Mouse (Mus musculus): ENCODE results near the gene Stat4. TPM values are rescaled to one million over a fixed set of nuclear protein-coding genes. Genes with fewer than 3 reads are reported as not detected.
"Not testable (repeated sequence)": the region's sequence is repeated elsewhere in the genome, so short reads cannot be mapped to it uniquely, and the experiment has no call there.

Stat4 gene
- polyA plus RNA-seq, 1 experiment = not detected

- H3K4me3 ChIP-seq (ENCODE audit: insufficient read depth, low read length) = no peak overlapping the region
- no peaks in the 10 kb centered on the region for H3K4me1 ChIP-seq (ENCODE audit: control insufficient read depth, insufficient read depth, low read length)
- no peak overlapping the region for H3K27ac ChIP-seq (ENCODE audit: insufficient read depth, low read length)
- TF ChIP-seq POLR2A (IDR thresholded peaks at IDR 0.05; ENCODE audit: low read depth, low read length) (no peak), CTCF (IDR thresholded peaks at IDR 0.05; ENCODE audit: borderline replicate concordance, insufficient read depth, low read length) (no peak)
Observed at GRCm38 (mm10) chr1:52019621-52020020, 32.7 kb downstream of the Stat4 start.

- TF ChIP-seq CTCF (IDR thresholded peaks at IDR 0.05; ENCODE audit: borderline replicate concordance, insufficient read depth, low read length) (no peak), POLR2A (IDR thresholded peaks at IDR 0.05; ENCODE audit: low read depth, low read length) (no peak)
- no peak overlapping the region for H3K4me3 ChIP-seq (ENCODE audit: insufficient read depth, low read length)
Observed at GRCm38 (mm10) chr1:52021936-52022725, 35.2 kb downstream of the Stat4 start.

DNA sequence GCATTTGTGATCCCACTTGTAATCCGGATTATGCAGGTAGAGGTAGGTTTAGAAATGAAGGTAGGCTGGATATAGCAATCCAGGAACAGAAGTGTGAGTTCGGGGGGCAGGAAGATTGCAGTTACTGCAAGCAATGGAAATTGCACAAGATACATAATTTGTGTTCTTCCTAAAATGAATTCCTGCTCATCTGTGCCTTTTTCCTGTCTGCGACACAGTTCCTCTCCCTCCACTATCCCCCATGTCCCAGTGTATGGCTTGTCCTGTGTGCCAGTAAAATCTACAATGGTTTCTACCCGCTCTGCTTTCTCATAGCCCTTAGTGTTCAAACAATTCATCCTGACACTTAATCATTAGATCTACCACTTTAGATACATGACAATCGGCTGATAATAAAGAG lies 41.7 kb downstream of the Stat4 start:
- TF ChIP-seq CTCF (IDR thresholded peaks at IDR 0.05; ENCODE audit: borderline replicate concordance, insufficient read depth, low read length) (no peak), POLR2A (IDR thresholded peaks at IDR 0.05; ENCODE audit: low read depth, low read length) (no peak)
- Histone ChIP-seq H3K4me1 (ENCODE audit: control insufficient read depth, insufficient read depth, low read length) (no peaks in the 10 kb centered on the region), H3K4me3 (ENCODE audit: insufficient read depth, low read length) (no peak overlapping the region), H3K27ac (ENCODE audit: insufficient read depth, low read length) (no peak overlapping the region)

More at GRCm38 (mm10) chr1:52021936-52022725, 35.2 kb downstream of the Stat4 start:
- Histone ChIP-seq H3K27ac (ENCODE audit: insufficient read depth, low read length) (no peak overlapping the region), H3K4me1 (ENCODE audit: control insufficient read depth, insufficient read depth, low read length) (no peaks in the 10 kb centered on the region)

- Histone ChIP-seq H3K4me3 (ENCODE audit: insufficient read depth, low read length) (no peak overlapping the region), H3K4me1 (ENCODE audit: control insufficient read depth, insufficient read depth, low read length) (no peaks in the 10 kb centered on the region), H3K27ac (ENCODE audit: insufficient read depth, low read length) (no peak overlapping the region)
- TF ChIP-seq POLR2A (IDR thresholded peaks at IDR 0.05; ENCODE audit: low read depth, low read length) (no peak), CTCF (IDR thresholded peaks at IDR 0.05; ENCODE audit: borderline replicate concordance, insufficient read depth, low read length) (no peak)
Observed at GRCm38 (mm10) chr1:52034816-52035752, 48.1 kb downstream of the Stat4 start.

- TF ChIP-seq CTCF (IDR thresholded peaks at IDR 0.05; ENCODE audit: borderline replicate concordance, insufficient read depth, low read length) = no peak
- no peak for TF ChIP-seq POLR2A (IDR thresholded peaks at IDR 0.05; ENCODE audit: low read depth, low read length)
- no peak overlapping the region for H3K27ac ChIP-seq (ENCODE audit: insufficient read depth, low read length)
- H3K4me3 ChIP-seq (ENCODE audit: insufficient read depth, low read length) = no peak overlapping the region
- H3K4me1 ChIP-seq (ENCODE audit: control insufficient read depth, insufficient read depth, low read length) = no peaks in the 10 kb centered on the region
Observed at GRCm38 (mm10) chr1:52039151-52039550, 52.2 kb downstream of the Stat4 start.

GRCm38 (mm10) chr1:52039626-52040025 lies 52.7 kb downstream of the Stat4 start:
- no peaks in the 10 kb centered on the region for H3K4me1 ChIP-seq (ENCODE audit: control insufficient read depth, insufficient read depth, low read length)
- H3K27ac ChIP-seq (ENCODE audit: insufficient read depth, low read length) = no peak overlapping the region
- TF ChIP-seq CTCF (IDR thresholded peaks at IDR 0.05; ENCODE audit: borderline replicate concordance, insufficient read depth, low read length) = no peak
- no peak for TF ChIP-seq POLR2A (IDR thresholded peaks at IDR 0.05; ENCODE audit: low read depth, low read length)
- H3K4me3 ChIP-seq (ENCODE audit: insufficient read depth, low read length) = no peak overlapping the region

GRCm38 (mm10) chr1:52040366-52041061 lies 53.6 kb downstream of the Stat4 start:
- Histone ChIP-seq H3K4me1 (ENCODE audit: control insufficient read depth, insufficient read depth, low read length) (no peaks in the 10 kb centered on the region), H3K4me3 (ENCODE audit: insufficient read depth, low read length) (no peak overlapping the region), H3K27ac (ENCODE audit: insufficient read depth, low read length) (no peak overlapping the region)
- TF ChIP-seq CTCF (IDR thresholded peaks at IDR 0.05; ENCODE audit: borderline replicate concordance, insufficient read depth, low read length) (no peak), POLR2A (IDR thresholded peaks at IDR 0.05; ENCODE audit: low read depth, low read length) (no peak)

GRCm38 (mm10) chr1:52043191-52043590 lies 56.2 kb downstream of the Stat4 start:
- TF ChIP-seq POLR2A (IDR thresholded peaks at IDR 0.05; ENCODE audit: low read depth, low read length) (no peak), CTCF (IDR thresholded peaks at IDR 0.05; ENCODE audit: borderline replicate concordance, insufficient read depth, low read length) (no peak)
- H3K4me1 ChIP-seq (ENCODE audit: control insufficient read depth, insufficient read depth, low read length) = no peaks in the 10 kb centered on the region

DNA sequence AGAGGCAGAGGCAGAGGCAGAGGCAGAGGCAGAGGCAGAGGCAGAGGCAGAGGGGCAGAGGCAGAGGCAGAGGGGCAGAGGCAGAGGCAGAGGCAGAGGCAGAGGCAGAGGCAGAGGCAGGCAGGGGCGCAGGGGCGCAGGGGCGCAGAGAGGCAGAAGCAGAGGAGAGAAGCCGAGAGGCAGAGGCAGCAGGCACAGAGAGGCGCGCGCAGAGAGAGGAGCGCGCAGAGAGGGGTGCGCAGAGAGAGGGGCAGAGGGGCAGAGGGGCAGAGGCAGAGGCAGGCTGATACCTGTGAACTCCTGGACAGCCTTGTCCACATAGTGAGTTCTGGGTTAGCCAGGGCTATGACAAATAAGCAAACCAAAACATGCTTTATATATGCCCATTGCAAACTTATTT lies 59.9 kb downstream of the Stat4 start:
- H3K4me1 ChIP-seq (ENCODE audit: control insufficient read depth, insufficient read depth, low read length); H3K4me3 ChIP-seq (ENCODE audit: insufficient read depth, low read length); H3K27ac ChIP-seq (ENCODE audit: insufficient read depth, low read length): not testable (repeated sequence)

More at GRCm38 (mm10) chr1:52043191-52043590, 56.2 kb downstream of the Stat4 start:
- no peak overlapping the region for H3K27ac ChIP-seq (ENCODE audit: insufficient read depth, low read length)
- H3K4me3 ChIP-seq (ENCODE audit: insufficient read depth, low read length) = no peak overlapping the region

Data from embryonic fibroblast, embryonic 13.5 days (primary cell).